ENCODE assay signal across 28 mouse cellular contexts in genomic region chr7:98380224-98380925, GRCm38 (mm10). TPM values are rescaled to one million over a fixed set of nuclear protein-coding genes. Genes with fewer than 3 reads are reported as not detected.
DNase-seq lines count a peak whose midpoint lies in the region; ATAC-seq and TF ChIP-seq lines count a peak whose summit lies in the region.
"Had no signal": no experiment of that assay in that cellular context is flagged by ENCODE, and none has a peak within 500 bp of the region (broad histone marks: within the 10 kb centered on the region; RNA-seq: fewer than 3 reads in every experiment).

No protein-coding gene starts in this region.

- no peak for TF ChIP-seq CTCF in intestine, postnatal 0 days (IDR thresholded peaks at IDR 0.05; ENCODE audit: low read depth)
- no peak for TF ChIP-seq CTCF in midbrain, postnatal 0 days (IDR thresholded peaks at IDR 0.05)

- peak; percentile 39; the same call in 1 of the 2 replicates for ATAC-seq in embryonic facial prominence, embryonic 14.5 days (ENCODE audit: low read depth)
- peak; percentile 62 for ATAC-seq in intestine, postnatal 0 days
- ATAC-seq in intestine, embryonic 16.5 days, result no peak
- peak; percentile 62; the same call in 1 of the 2 replicates for ATAC-seq in midbrain, postnatal 0 days (ENCODE audit: low FRiP score)
- no peak for ATAC-seq in midbrain, embryonic 15.5 days (replicated peaks)
- ATAC-seq: CD4-positive, CD25-positive, alpha-beta regulatory T cell, adult 4 months; forebrain, embryonic 13.5 days had no signal

- H3K4me1 ChIP-seq in embryonic facial prominence, embryonic 14.5 days (ENCODE audit: control insufficient read depth, insufficient read depth, low read length), result no peaks in the 10 kb centered on the region
- peaks cover 20% of the 10 kb centered on the region for H3K4me1 ChIP-seq in embryonic facial prominence, embryonic 10.5 days
- peaks cover 19% of the 10 kb centered on the region for H3K4me1 ChIP-seq in intestine, postnatal 0 days (replicated peaks; ENCODE audit: control insufficient read depth, insufficient read depth, low read length)
- peaks cover 27% of the 10 kb centered on the region for H3K4me1 ChIP-seq in intestine, embryonic 16.5 days (ENCODE audit: control insufficient read depth, insufficient read depth, low read length)
- no peaks in the 10 kb centered on the region; the same call in 1 of the 2 replicates for H3K4me1 ChIP-seq in midbrain, postnatal 0 days (ENCODE audit: insufficient read depth, low read length)
- 0 out of 2 replicates have a peak, but pooled peaks cover 4% of the 10 kb centered on the region for H3K4me1 ChIP-seq in midbrain, embryonic 15.5 days
- H3K4me1 ChIP-seq: limb, embryonic 15.5 days had no signal

- no peaks in the 10 kb centered on the region for H3K27me3 ChIP-seq in embryonic facial prominence, embryonic 14.5 days (replicated peaks; ENCODE audit: control insufficient read depth, insufficient read depth, low read length)
- no peaks in the 10 kb centered on the region for H3K27me3 ChIP-seq in embryonic facial prominence, embryonic 10.5 days (replicated peaks; ENCODE audit: low read depth, poor library complexity, severe bottlenecking)
- H3K27me3 ChIP-seq in intestine, postnatal 0 days (replicated peaks; ENCODE audit: control insufficient read depth, insufficient read depth, low read length), result no peaks in the 10 kb centered on the region
- H3K27me3 ChIP-seq in intestine, embryonic 16.5 days (replicated peaks; ENCODE audit: control insufficient read depth, insufficient read depth, low read length), result no peaks in the 10 kb centered on the region
- H3K27me3 ChIP-seq in midbrain, postnatal 0 days (ENCODE audit: insufficient read depth, low read length), result no peaks in the 10 kb centered on the region
- H3K27me3 ChIP-seq in midbrain, embryonic 15.5 days (replicated peaks), result no peaks in the 10 kb centered on the region
- H3K27me3 ChIP-seq: embryonic facial prominence, embryonic 12.5 days; forebrain, embryonic 13.5 days; limb, embryonic 15.5 days; lung, embryonic 15.5 days had no signal

- no peaks in the 10 kb centered on the region for H3K9me3 ChIP-seq in embryonic facial prominence, embryonic 14.5 days (ENCODE audit: control insufficient read depth, low read length)
- H3K9me3 ChIP-seq in embryonic facial prominence, embryonic 10.5 days, result no peaks in the 10 kb centered on the region
- no peaks in the 10 kb centered on the region for H3K9me3 ChIP-seq in intestine, postnatal 0 days (ENCODE audit: control insufficient read depth)
- no peaks in the 10 kb centered on the region for H3K9me3 ChIP-seq in intestine, embryonic 16.5 days (ENCODE audit: control insufficient read depth, low read length)
- no peaks in the 10 kb centered on the region for H3K9me3 ChIP-seq in midbrain, postnatal 0 days (ENCODE audit: low read length)
- no peaks in the 10 kb centered on the region for H3K9me3 ChIP-seq in midbrain, embryonic 15.5 days
- H3K9me3 ChIP-seq: embryonic facial prominence, embryonic 12.5 days; forebrain, embryonic 13.5 days; limb, embryonic 15.5 days; lung, embryonic 15.5 days had no signal

- H3K4me2 ChIP-seq in embryonic facial prominence, embryonic 14.5 days (ENCODE audit: low read depth, low read length), result no peak overlapping the region
- no peak overlapping the region for H3K4me2 ChIP-seq in intestine, postnatal 0 days (replicated peaks; ENCODE audit: low read depth)
- no peak overlapping the region for H3K4me2 ChIP-seq in intestine, embryonic 16.5 days (ENCODE audit: low read depth, low read length)
- no peak overlapping the region for H3K4me2 ChIP-seq in midbrain, postnatal 0 days (ENCODE audit: low read depth, low read length, poor library complexity, severe bottlenecking)
- no peak overlapping the region for H3K4me2 ChIP-seq in midbrain, embryonic 15.5 days
- H3K4me2 ChIP-seq: embryonic facial prominence, embryonic 12.5 days; forebrain, embryonic 13.5 days; heart, embryonic 11.5 days; limb, embryonic 15.5 days; lung, embryonic 15.5 days had no signal

- DNase-seq in embryonic facial prominence, embryonic 14.5 days (ENCODE audit: low spot score), result no peak
- DNase-seq in embryonic facial prominence, embryonic 10.5 days (ENCODE audit: low spot score), result no peak
- DNase-seq in midbrain, postnatal 0 days (ENCODE audit: low spot score), result peak; percentile 84
- DNase-seq in heart, adult 18-20 months, result no peak
- DNase-seq: adrenal gland, postnatal 14 days; cerebellum, adult 9-11 months; gastrocnemius, postnatal 10 days; kidney, adult 18-20 months; kidney, postnatal 4 days; layer of hippocampus, adult 9-11 months; lung, postnatal 4 days; right cerebral cortex, postnatal 14 days had no signal

- no peaks in the 10 kb centered on the region for H3K36me3 ChIP-seq in embryonic facial prominence, embryonic 14.5 days (ENCODE audit: control insufficient read depth, insufficient read depth, low read length)
- H3K36me3 ChIP-seq in embryonic facial prominence, embryonic 10.5 days (replicated peaks), result no peaks in the 10 kb centered on the region
- H3K36me3 ChIP-seq in intestine, postnatal 0 days (ENCODE audit: control insufficient read depth, insufficient read depth), result no peaks in the 10 kb centered on the region
- no peaks in the 10 kb centered on the region for H3K36me3 ChIP-seq in intestine, embryonic 16.5 days (ENCODE audit: control insufficient read depth, insufficient read depth, low read length)
- H3K36me3 ChIP-seq in midbrain, postnatal 0 days (ENCODE audit: insufficient read depth, low read length), result no peaks in the 10 kb centered on the region
- H3K36me3 ChIP-seq in midbrain, embryonic 15.5 days (replicated peaks), result no peaks in the 10 kb centered on the region
- H3K36me3 ChIP-seq: embryonic facial prominence, embryonic 12.5 days; limb, embryonic 15.5 days; lung, embryonic 15.5 days had no signal

- no peak overlapping the region for H3K4me3 ChIP-seq in embryonic facial prominence, embryonic 14.5 days (ENCODE audit: low read depth, low read length)
- H3K4me3 ChIP-seq in embryonic facial prominence, embryonic 10.5 days, result no peak overlapping the region
- H3K4me3 ChIP-seq in intestine, postnatal 0 days (ENCODE audit: low read depth, low read length), result no peak overlapping the region
- no peak overlapping the region for H3K4me3 ChIP-seq in intestine, embryonic 16.5 days (ENCODE audit: low read length)
- H3K4me3 ChIP-seq in midbrain, postnatal 0 days (ENCODE audit: low read depth, low read length), result no peak overlapping the region
- no peak overlapping the region for H3K4me3 ChIP-seq in midbrain, embryonic 15.5 days
- H3K4me3 ChIP-seq: embryonic facial prominence, embryonic 12.5 days; erythroblast, embryonic 14.5 days; forebrain, embryonic 13.5 days; limb, embryonic 15.5 days; lung, embryonic 15.5 days had no signal

- no peak overlapping the region for H3K27ac ChIP-seq in embryonic facial prominence, embryonic 14.5 days (replicated peaks; ENCODE audit: low read depth, low read length)
- no peak overlapping the region for H3K27ac ChIP-seq in embryonic facial prominence, embryonic 10.5 days (replicated peaks)
- H3K27ac ChIP-seq in intestine, postnatal 0 days (ENCODE audit: low read depth, low read length), result no peak overlapping the region
- H3K27ac ChIP-seq in intestine, embryonic 16.5 days (ENCODE audit: low read length), result no peak overlapping the region
- no peak overlapping the region for H3K27ac ChIP-seq in midbrain, postnatal 0 days (ENCODE audit: low read depth, low read length)
- H3K27ac ChIP-seq in midbrain, embryonic 15.5 days, result no peak overlapping the region
- H3K27ac ChIP-seq: embryonic facial prominence, embryonic 12.5 days; forebrain, embryonic 13.5 days; limb, embryonic 15.5 days; lung, embryonic 15.5 days had no signal

- 60% methylated on average over 6 of the region's 6 CpGs for WGBS in embryonic facial prominence, embryonic 14.5 days
- WGBS in embryonic facial prominence, embryonic 10.5 days, result 63% methylated on average over 6 of the region's 6 CpGs
- WGBS in intestine, postnatal 0 days, result 49% methylated on average over 6 of the region's 6 CpGs
- 59% methylated on average over 6 of the region's 6 CpGs for WGBS in intestine, embryonic 16.5 days
- 71% methylated on average over 6 of the region's 6 CpGs for WGBS in midbrain, postnatal 0 days
- 68% methylated on average over 6 of the region's 6 CpGs for WGBS in midbrain, embryonic 15.5 days

- H3K9ac ChIP-seq in embryonic facial prominence, embryonic 14.5 days (ENCODE audit: low read depth, low read length), result no peak overlapping the region
- no peak overlapping the region for H3K9ac ChIP-seq in intestine, postnatal 0 days (ENCODE audit: low read depth, low read length)
- H3K9ac ChIP-seq in intestine, embryonic 16.5 days (ENCODE audit: low read depth, low read length), result no peak overlapping the region
- no peak overlapping the region for H3K9ac ChIP-seq in midbrain, postnatal 0 days (replicated peaks; ENCODE audit: low read length, poor library complexity, severe bottlenecking)
- H3K9ac ChIP-seq in midbrain, embryonic 15.5 days, result no peak overlapping the region
- H3K9ac ChIP-seq: embryonic facial prominence, embryonic 12.5 days; forebrain, embryonic 13.5 days; limb, embryonic 15.5 days; lung, embryonic 15.5 days had no signal

RNA-seq across cellular contexts. Expression of gene Tsku, which starts 19.2 kb away (rescaled TPM):
- polyA plus RNA-seq in embryonic facial prominence, embryonic 14.5 days (2014; fragmentation: Nextera tagmentation; extraction: Ambion mirVana), result 23.6 and 24.7 TPM in 2 replicates
- 9.7 and 10.9 TPM in 2 replicates for polyA plus RNA-seq in embryonic facial prominence, embryonic 10.5 days (2016; fragmentation: Nextera tagmentation; extraction: Ambion mirVana)
- 3.2 and 3.6 TPM in 2 replicates for polyA plus RNA-seq in intestine, postnatal 0 days (2015; fragmentation: Nextera tagmentation; extraction: Ambion mirVana)
- polyA plus RNA-seq in intestine, embryonic 16.5 days (2015; fragmentation: Nextera tagmentation; extraction: Ambion mirVana), result 6.2 and 7.5 TPM in 2 replicates
- total RNA-seq in midbrain, postnatal 0 days (2014; rRNA removed), result 30.7 and 32.1 TPM in 2 replicates
- 6.1 and 7.0 TPM in 2 replicates for polyA plus RNA-seq in midbrain, postnatal 0 days (2015; fragmentation: Nextera tagmentation; extraction: Ambion mirVana)
- polyA plus RNA-seq in midbrain, embryonic 15.5 days (2015; fragmentation: Nextera tagmentation; extraction: Ambion mirVana), result 8.5 and 8.9 TPM in 2 replicates
- total RNA-seq in heart, adult 18-20 months (2021), result 1 to 10 TPM; 2.3 TPM
- total RNA-seq: granulocyte monocyte progenitor cell, adult 5-6 weeks; monocyte, adult 5-6 weeks; neutrophil, adult 5-6 weeks had no signal
- polyA plus RNA-seq: CD4-positive, CD25-positive, alpha-beta regulatory T cell, adult 4 months; erythroblast, embryonic 14.5 days had no signal

RNA-seq across cellular contexts. Expression of gene Acer3, which starts 59.4 kb away (rescaled TPM):
- 31.8 and 34.3 TPM in 2 replicates for polyA plus RNA-seq in embryonic facial prominence, embryonic 14.5 days (2014; fragmentation: Nextera tagmentation; extraction: Ambion mirVana)
- 18.0 and 21.3 TPM in 2 replicates for polyA plus RNA-seq in embryonic facial prominence, embryonic 10.5 days (2016; fragmentation: Nextera tagmentation; extraction: Ambion mirVana)
- polyA plus RNA-seq in intestine, postnatal 0 days (2015; fragmentation: Nextera tagmentation; extraction: Ambion mirVana), result 9.7 TPM in 2 replicates
- 17.1 and 20.5 TPM in 2 replicates for polyA plus RNA-seq in intestine, embryonic 16.5 days (2015; fragmentation: Nextera tagmentation; extraction: Ambion mirVana)
- 12.0 and 15.5 TPM in 2 replicates for total RNA-seq in midbrain, postnatal 0 days (2014; rRNA removed)
- polyA plus RNA-seq in midbrain, postnatal 0 days (2015; fragmentation: Nextera tagmentation; extraction: Ambion mirVana), result 19.4 and 19.8 TPM in 2 replicates
- polyA plus RNA-seq in midbrain, embryonic 15.5 days (2015; fragmentation: Nextera tagmentation; extraction: Ambion mirVana), result 18.3 and 18.8 TPM in 2 replicates
- total RNA-seq in heart, adult 18-20 months (2021), result 10 to 100 TPM; 10.1 to 11.7 TPM

RNA-seq across cellular contexts. Expression of gene Gucy2d, which starts 59.8 kb away (rescaled TPM):
- 0.31 TPM in 1 of 2 replicates, not detected in the other for polyA plus RNA-seq in embryonic facial prominence, embryonic 14.5 days (2014; fragmentation: Nextera tagmentation; extraction: Ambion mirVana)
- polyA plus RNA-seq in embryonic facial prominence, embryonic 10.5 days (2016; fragmentation: Nextera tagmentation; extraction: Ambion mirVana), result not detected in 2 replicates
- polyA plus RNA-seq in intestine, postnatal 0 days (2015; fragmentation: Nextera tagmentation; extraction: Ambion mirVana), result 4.1 and 4.5 TPM in 2 replicates
- 2.2 and 3.7 TPM in 2 replicates for polyA plus RNA-seq in intestine, embryonic 16.5 days (2015; fragmentation: Nextera tagmentation; extraction: Ambion mirVana)
- total RNA-seq in midbrain, postnatal 0 days (2014; rRNA removed), result 0.05 TPM in 1 of 2 replicates, not detected in the other
- 0.05 TPM in 1 of 2 replicates, not detected in the other for polyA plus RNA-seq in midbrain, postnatal 0 days (2015; fragmentation: Nextera tagmentation; extraction: Ambion mirVana)
- polyA plus RNA-seq in midbrain, embryonic 15.5 days (2015; fragmentation: Nextera tagmentation; extraction: Ambion mirVana), result 0.09 TPM in 1 of 2 replicates, not detected in the other
- total RNA-seq in heart, adult 18-20 months (2021), result under 1 TPM in 1 of 2 experiments, not detected in 1; 0.07 TPM
- total RNA-seq: adrenal gland, postnatal 14 days; gastrocnemius, postnatal 10 days; granulocyte monocyte progenitor cell, adult 5-6 weeks; left cerebral cortex, adult 18-20 months; monocyte, adult 5-6 weeks; neutrophil, adult 5-6 weeks had no signal
- polyA plus RNA-seq: CD4-positive, CD25-positive, alpha-beta regulatory T cell, adult 4 months; erythroblast, embryonic 14.5 days; forebrain, embryonic 13.5 days; kidney, embryonic 16.5 days; limb, embryonic 15.5 days; lung, embryonic 15.5 days; spleen, adult 2 months had no signal

Comparison
In these comparisons a context has a peak if more than half of its experiments do, and no peak if none do; other contexts are left out.
1. ATAC-seq: peak in embryonic facial prominence, embryonic 14.5 days (single experiment), intestine, postnatal 0 days (single experiment) and midbrain, postnatal 0 days (single experiment); none in intestine, embryonic 16.5 days (single experiment) and midbrain, embryonic 15.5 days (single experiment).